Mouse (Mus musculus) liver, postnatal 0 days (tissue): Measurements from ENCODE around the gene Cd3g. TPM values are rescaled to one million over a fixed set of nuclear protein-coding genes. Genes with fewer than 3 reads are reported as not detected.
A peak's percentile ranks its signal among the peaks of the same experiment; 100 is the strongest.

Experiments used
- ATAC-seq: fragments of 200-750 bp; cut with Nextera tagmentation; 2 replicates; pipeline ENCODE4 v1.8.0; 2017; ENCODE audit warnings: mild to moderate bottlenecking, moderate library complexity
- DNase-seq: peaks from one replicate; pipeline ENCODE4 v3.0.0-alpha.2; 2016
- H3K27ac ChIP-seq: fragments of 300-500 bp; sonication (generic); 2 replicates; pipeline ENCODE4 v1.5.1; 2014; ENCODE audit warnings: antibody characterized with exemption, moderate library complexity, mild to moderate bottlenecking, low read depth
- H3K27me3 ChIP-seq: fragments of 300-500 bp; sonication (generic); 2 replicates; pipeline ENCODE4 v1.6.1; 2014; ENCODE audit warnings: low read length, control low read depth, mixed read lengths; ENCODE audit not compliant: insufficient read depth
- H3K36me3 ChIP-seq: fragments of 300-500 bp; sonication (generic); replicated peaks from 2 replicates; pipeline ENCODE4 v1.6.1; 2014; ENCODE audit warnings: mild to moderate bottlenecking, control low read depth, low read length, moderate library complexity, mixed read lengths; ENCODE audit not compliant: insufficient read depth
- H3K4me1 ChIP-seq: fragments of 300-500 bp; sonication (generic); 2 replicates; pipeline ENCODE4 v1.6.1; 2014; ENCODE audit warnings: antibody characterized with exemption, mild to moderate bottlenecking, control low read depth; ENCODE audit not compliant: insufficient read depth
- H3K4me2 ChIP-seq: fragments of 300-500 bp; sonication (generic); 2 replicates; pipeline ENCODE4 v1.6.1; 2014; ENCODE audit warnings: low read depth, mild to moderate bottlenecking, low read length, moderate library complexity, mixed read lengths
- H3K4me3 ChIP-seq: fragments of 300-500 bp; sonication (generic); 2 replicates; pipeline ENCODE4 v1.5.1; 2014; ENCODE audit warnings: low read depth, low read length
- H3K9ac ChIP-seq: fragments of 300-500 bp; sonication (generic); replicated peaks from 2 replicates; pipeline ENCODE4 v1.6.1; 2014; ENCODE audit warnings: mild to moderate bottlenecking, moderate library complexity
- H3K9me3 ChIP-seq: fragments of 300-500 bp; sonication (generic); 2 replicates; pipeline ENCODE4 v1.6.1; 2016; ENCODE audit warnings: mild to moderate bottlenecking, control low read depth, low read length, mixed read lengths
- CTCF ChIP-seq: sonication (generic); IDR thresholded peaks from 2 replicates; pipeline ENCODE4 v1.5.1; 2016; ENCODE audit warnings: antibody characterized with exemption, low read depth
- EP300 ChIP-seq: IDR thresholded peaks from 2 replicates; pipeline ENCODE4 v1.6.1; 2016; ENCODE audit warnings: antibody characterized with exemption, low read depth, mild to moderate bottlenecking
- WGBS: fragments of 180-500 bp; shearing (Covaris S2); extraction: QIAGEN DNeasy Blood & Tissue Kit; methylation state at CpG from one replicate; pipeline ENCODE4 v1.1.7; 2014; ENCODE audit not compliant: insufficient replicate concordance; 5-methylcytosine and 5-hydroxymethylcytosine counted together
- polyA plus RNA-seq: library from polyadenylated mRNA; unstranded; fragments of >200 nt; fragmentation: Nextera tagmentation; extraction: Ambion mirVana; gene quantifications from 2 replicates; pipeline ENCODE4 v1.2.1, GENCODE M21; 2015

The Cd3g gene
- polyA plus RNA-seq, result 1.8 and 2.2 TPM in 2 replicates

DNA sequence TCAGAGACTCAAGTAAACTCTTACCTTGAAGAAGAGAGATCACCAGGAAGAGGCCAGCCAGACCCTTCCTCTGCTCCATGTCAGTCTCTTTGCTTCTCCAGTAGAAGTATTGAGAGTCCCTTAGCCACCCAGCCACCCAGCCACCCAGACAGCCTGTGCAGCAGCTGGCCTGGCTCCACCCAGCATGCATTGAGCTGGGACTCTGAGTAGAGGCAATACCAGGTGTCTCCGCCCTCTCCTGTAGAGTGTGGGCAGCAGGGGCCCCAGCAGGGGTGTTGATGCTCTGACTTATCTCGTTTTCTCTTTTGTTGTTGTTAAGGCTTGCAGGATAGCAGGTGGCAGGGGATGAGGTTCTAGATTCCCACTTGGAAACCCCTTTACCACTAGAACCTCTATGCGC, at the start of gene Cd3g:
Gene Cd3g, minus strand, starts transcription at position 190 of the 400 bp plus-strand sequence.
- no peak within 1 kb of the TSS for H3K9ac ChIP-seq
- no peak within 1 kb of the TSS for H3K4me2 ChIP-seq
- no peaks in the 10 kb centered on the region for H3K4me1 ChIP-seq
- H3K27me3 ChIP-seq, result 0 out of 2 replicates have a peak, but pooled peaks cover 3% of the 10 kb centered on the region
- WGBS, result 53% methylated on average over 3 of the region's 3 CpGs
- no peak for ATAC-seq
- no peak within 1 kb of the TSS for H3K27ac ChIP-seq
- TF ChIP-seq EP300 (no peak), CTCF (no peak)
- peak; percentile 22 for DNase-seq
- no peak within 1 kb of the TSS for H3K4me3 ChIP-seq
- no peaks in the 10 kb centered on the region for H3K36me3 ChIP-seq
- H3K9me3 ChIP-seq, result no peaks in the 10 kb centered on the region

DNA sequence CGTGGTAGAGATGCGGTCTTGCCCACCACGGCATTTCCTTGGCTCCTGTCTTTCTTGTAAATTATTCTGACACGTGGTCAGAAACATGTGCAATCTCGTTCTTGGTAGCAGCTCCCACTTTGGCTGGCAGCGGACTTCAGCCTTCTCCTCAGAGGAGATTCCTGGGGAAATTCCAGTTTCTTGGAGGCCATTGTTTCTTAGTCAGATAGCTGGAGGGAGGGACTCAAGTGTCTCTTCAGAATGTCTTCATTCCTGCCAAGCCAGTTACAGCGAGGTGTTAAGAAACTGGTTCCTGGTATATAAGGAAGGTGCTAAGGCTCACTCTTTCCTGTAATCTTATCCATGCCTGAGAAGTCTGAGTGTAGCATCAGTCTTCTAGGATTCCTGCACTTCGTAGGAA, 47.1 kb upstream of the Cd3g start:
- TF ChIP-seq CTCF (no peak), EP300 (no peak)
- 46% methylated on average over 8 of the region's 8 CpGs for WGBS
- H3K4me3 ChIP-seq, result no peak overlapping the region

DNA sequence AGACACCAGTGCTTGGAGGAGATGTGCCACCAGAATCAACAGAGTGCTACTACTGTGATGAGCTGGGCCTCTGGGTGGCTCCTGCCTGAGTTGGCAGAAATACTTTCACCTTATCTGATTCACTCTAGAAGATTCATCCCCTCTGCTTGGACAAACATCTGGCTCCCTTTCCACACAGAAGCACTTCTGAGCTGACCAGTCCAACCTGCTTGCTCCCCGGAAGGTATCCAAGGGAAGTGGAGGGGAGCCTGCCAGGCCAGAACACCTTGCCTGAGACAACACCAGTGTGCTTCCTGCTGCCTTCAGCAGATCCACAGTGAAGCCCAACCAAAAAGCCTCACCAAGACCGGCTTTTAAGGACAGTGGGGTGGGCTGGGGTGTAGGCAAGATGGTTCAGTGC, 44.0 kb upstream of the Cd3g start:
- Histone ChIP-seq H3K36me3 (no peaks in the 10 kb centered on the region), H3K9me3 (no peaks in the 10 kb centered on the region), H3K4me3 (no peak overlapping the region), H3K9ac (no peak overlapping the region), H3K27ac (no peak overlapping the region), H3K4me1 (0 out of 2 replicates have a peak, but pooled peaks cover 5% of the 10 kb centered on the region), H3K27me3 (0 out of 2 replicates have a peak, but pooled peaks cover 4% of the 10 kb centered on the region), H3K4me2 (no peak overlapping the region)
- DNase-seq, result no peak
- WGBS, result 72% methylated on average over 2 of the region's 2 CpGs
- TF ChIP-seq EP300, result no peak
- no peak for TF ChIP-seq CTCF
- ATAC-seq, result no peak

More for the DNA sequence above, 47.1 kb upstream of the Cd3g start:
- H3K36me3 ChIP-seq, result no peaks in the 10 kb centered on the region
- H3K4me1 ChIP-seq, result 0 out of 2 replicates have a peak, but pooled peaks cover 5% of the 10 kb centered on the region
- no peak overlapping the region for H3K27ac ChIP-seq
- no peaks in the 10 kb centered on the region for H3K9me3 ChIP-seq
- H3K27me3 ChIP-seq, result 0 out of 2 replicates have a peak, but pooled peaks cover 4% of the 10 kb centered on the region
- ATAC-seq (no peak), DNase-seq (no peak)
- no peak overlapping the region for H3K9ac ChIP-seq
- no peak overlapping the region for H3K4me2 ChIP-seq

DNA sequence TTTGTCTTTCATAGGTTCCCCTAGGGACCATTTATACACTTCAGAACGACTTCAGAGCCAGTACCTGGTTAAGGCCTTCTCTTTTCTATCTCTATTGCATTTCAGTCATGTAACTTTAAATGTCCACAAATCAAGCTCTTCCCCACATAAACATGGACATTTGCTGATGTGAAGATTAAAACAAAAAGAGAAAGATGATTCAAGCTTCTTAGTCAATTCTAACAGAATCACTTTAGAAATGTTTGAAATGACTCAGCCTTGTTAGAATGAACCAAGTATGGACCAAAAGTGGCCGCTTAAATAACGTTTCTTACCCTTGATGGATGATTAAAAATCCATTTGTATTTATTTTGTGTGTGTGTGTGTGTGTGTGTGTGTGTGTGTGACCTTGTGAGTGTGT, 43.4 kb upstream of the Cd3g start:
- Histone ChIP-seq H3K4me2 (no peak overlapping the region), H3K36me3 (no peaks in the 10 kb centered on the region), H3K4me3 (no peak overlapping the region), H3K9ac (no peak overlapping the region), H3K27ac (no peak overlapping the region), H3K27me3 (0 out of 2 replicates have a peak, but pooled peaks cover 3% of the 10 kb centered on the region), H3K4me1 (no peaks in the 10 kb centered on the region), H3K9me3 (no peaks in the 10 kb centered on the region)
- DNase-seq (no peak), ATAC-seq (no peak)
- TF ChIP-seq EP300, result no peak
- no peak for TF ChIP-seq CTCF
- WGBS, result 56% methylated on average over 3 of the region's 3 CpGs

DNA sequence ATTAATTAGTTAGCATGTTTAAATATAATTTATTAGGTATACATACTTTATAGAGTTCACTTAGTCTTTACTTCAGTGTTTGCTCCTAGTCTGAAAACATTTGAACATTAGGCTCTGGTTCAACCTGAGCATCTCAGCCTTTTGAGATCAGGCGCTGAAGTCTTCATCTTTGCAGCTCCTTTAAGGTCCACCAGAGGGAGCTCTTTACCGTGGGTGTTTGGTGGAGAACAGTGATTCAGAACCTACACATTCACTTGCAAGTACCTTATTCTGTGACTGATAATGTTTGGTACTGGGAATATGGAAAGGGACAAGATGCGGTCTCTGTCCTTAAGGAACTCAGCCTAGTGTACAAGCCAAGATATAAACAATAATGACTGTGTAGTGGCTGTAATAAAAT, 42.6 kb upstream of the Cd3g start:
- Histone ChIP-seq H3K4me1 (no peaks in the 10 kb centered on the region), H3K9ac (no peak overlapping the region), H3K36me3 (no peaks in the 10 kb centered on the region), H3K4me3 (no peak overlapping the region), H3K27me3 (no peaks in the 10 kb centered on the region), H3K27ac (no peak overlapping the region), H3K9me3 (no peaks in the 10 kb centered on the region), H3K4me2 (no peak overlapping the region)
- 14% methylated on average over 3 of the region's 3 CpGs for WGBS
- ATAC-seq, result no peak
- DNase-seq, result peak; percentile 63
- TF ChIP-seq EP300 (no peak), CTCF (peak; percentile 92)

DNA sequence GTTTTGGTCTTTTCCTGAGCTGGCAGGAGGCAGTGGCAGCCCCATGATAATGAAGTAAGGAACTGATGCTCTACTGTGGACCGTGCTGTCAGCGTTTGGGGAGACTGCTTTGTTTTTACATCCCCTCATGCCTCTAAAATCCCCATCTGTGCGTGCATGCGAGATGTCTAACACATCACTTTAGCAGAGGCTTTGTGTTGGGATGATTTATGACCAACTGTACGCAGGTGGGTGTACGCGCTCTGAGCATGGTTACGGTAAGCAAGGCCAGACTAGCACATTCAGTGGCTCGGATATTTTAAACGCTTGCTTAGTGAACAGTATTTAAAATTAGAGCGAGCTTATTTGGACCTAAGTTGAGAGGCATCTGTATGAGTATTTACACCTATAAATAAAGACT, 37.8 kb upstream of the Cd3g start:
- ATAC-seq (no peak), DNase-seq (no peak)
- Histone ChIP-seq H3K9me3 (no peaks in the 10 kb centered on the region), H3K27ac (no peak overlapping the region), H3K36me3 (no peaks in the 10 kb centered on the region), H3K27me3 (no peaks in the 10 kb centered on the region), H3K4me1 (no peaks in the 10 kb centered on the region), H3K9ac (no peak overlapping the region), H3K4me2 (no peak overlapping the region), H3K4me3 (no peak overlapping the region)
- 70% methylated on average over 11 of the region's 11 CpGs for WGBS
- TF ChIP-seq CTCF (no peak), EP300 (no peak)

DNA sequence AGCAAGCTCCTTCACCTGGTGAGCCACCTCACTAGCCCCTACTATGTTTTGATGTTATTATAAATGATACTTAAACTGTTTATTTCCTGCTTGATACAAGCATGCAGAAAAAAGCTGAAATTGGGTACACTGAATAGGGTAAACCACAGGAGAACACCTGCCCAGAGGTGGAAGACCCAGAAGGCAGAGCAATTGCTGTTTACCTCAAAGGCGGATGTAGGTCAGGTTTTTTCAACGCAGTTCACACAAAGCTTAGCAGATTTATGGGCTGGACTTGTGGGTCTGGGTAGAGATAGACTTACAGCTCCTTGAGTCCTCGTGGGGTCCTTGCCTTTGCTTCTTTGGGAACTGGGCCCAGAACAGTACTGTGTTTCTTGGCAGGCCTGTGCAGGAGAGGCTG, 35.6 kb upstream of the Cd3g start:
- no peak overlapping the region for H3K4me2 ChIP-seq
- H3K27ac ChIP-seq, result no peak overlapping the region
- no peak overlapping the region for H3K4me3 ChIP-seq
- H3K36me3 ChIP-seq, result no peaks in the 10 kb centered on the region
- no peak for ATAC-seq
- H3K4me1 ChIP-seq, result no peaks in the 10 kb centered on the region
- DNase-seq, result no peak
- H3K9me3 ChIP-seq, result no peaks in the 10 kb centered on the region
- no peaks in the 10 kb centered on the region for H3K27me3 ChIP-seq
- H3K9ac ChIP-seq, result no peak overlapping the region
- WGBS, result 63% methylated on average over 3 of the region's 3 CpGs
- no peak for TF ChIP-seq CTCF
- TF ChIP-seq EP300, result no peak
